Mouse (Mus musculus) left cerebral cortex, postnatal 14 days (tissue): ENCODE data around the gene Rabep1. TPM values are rescaled to one million over a fixed set of nuclear protein-coding genes. Genes with fewer than 3 reads are reported as not detected.

ENCODE experiments used
- DNase-seq, 2 experiments: peaks; one replicate each; pipeline ENCODE4 v3.0.0; 2021 to 2022; ENCODE audit warnings: low spot score in 2 of 2, mixed read lengths in 1 of 2
- intact Hi-C: fragments of 180-260 bp; cut with DNase I; formaldehyde crosslinking; loops from one replicate; pipeline ENCODE4 v1.15.1; 2025
- long read RNA-seq, 2 experiments: library from polyadenylated mRNA; stranded (forward); transcript quantifications; one replicate each; pipeline ENCODE4 v2.0.0; 2021
- total RNA-seq, 2 experiments: library from RNA; stranded (reverse); gene quantifications; 2 replicates each; pipeline ENCODE4 v1.2.3; 2021

Rabep1 gene
- 100 to 1,000 TPM; 110 to 118 TPM for total RNA-seq
- long read RNA-seq, experiment 1, full-length matches to known transcripts = 41 of 79 reads
- long read RNA-seq, experiment 1, partial matches to known transcripts = 10 of 79 reads
- long read RNA-seq, experiment 1, other reads (novel, unspliced or antisense) = 28 of 79 reads
- long read RNA-seq, experiment 2, full-length matches to known transcripts = 38 of 74 reads
- long read RNA-seq, experiment 2, partial matches to known transcripts = 14 of 74 reads
- long read RNA-seq, experiment 2, other reads (novel, unspliced or antisense) = 22 of 74 reads

DNA sequence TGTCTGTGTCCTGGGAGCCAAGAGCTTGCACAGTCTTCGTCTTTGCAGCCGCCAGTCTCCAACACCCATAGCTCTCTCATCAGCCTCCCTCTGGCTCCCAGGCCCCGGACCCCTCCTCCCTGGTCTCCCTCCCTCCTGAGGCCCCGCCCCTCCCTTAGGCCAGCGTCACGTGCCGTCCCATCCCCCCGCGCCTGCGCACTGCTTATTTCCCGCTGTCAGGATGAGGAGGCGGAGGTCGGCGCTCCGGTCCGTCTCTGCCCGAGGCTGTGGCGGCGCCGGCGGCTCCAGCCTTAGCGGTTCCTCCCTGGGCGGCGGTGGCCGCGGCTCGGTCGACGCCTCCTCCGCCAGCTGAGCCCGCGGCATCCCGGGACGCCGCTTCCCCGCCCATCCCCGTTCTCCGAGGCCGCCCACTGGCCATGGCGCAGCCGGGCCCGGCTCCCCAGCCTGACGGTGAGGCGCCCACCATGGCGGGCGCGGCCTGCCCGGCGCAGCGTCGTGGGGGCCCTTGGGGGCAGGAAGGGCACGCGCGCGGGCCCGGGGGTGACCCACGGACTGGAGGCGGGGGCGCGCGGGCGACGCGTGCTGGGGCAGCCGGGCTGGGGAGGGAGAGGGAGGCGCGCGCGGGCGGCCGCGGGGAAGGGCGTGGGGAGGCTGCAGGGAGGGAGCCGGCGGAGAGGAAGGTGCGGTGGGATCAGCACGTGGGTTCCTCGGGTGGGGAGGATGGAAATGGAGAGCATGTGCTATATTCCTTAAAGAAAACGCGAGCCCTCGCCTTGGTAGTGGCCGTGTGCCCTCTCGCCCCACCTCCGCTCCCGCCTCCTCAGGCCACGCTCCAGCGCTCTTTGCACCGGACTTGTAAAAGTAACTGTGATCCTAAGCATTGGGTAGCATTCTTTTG is at the start of gene Rabep1:
Gene Rabep1, plus strand, starts transcription at position 220 of the 898 bp plus-strand sequence.
- intact Hi-C loops = no loop called here
- peak; percentile 93 to 96 for DNase-seq

DNA sequence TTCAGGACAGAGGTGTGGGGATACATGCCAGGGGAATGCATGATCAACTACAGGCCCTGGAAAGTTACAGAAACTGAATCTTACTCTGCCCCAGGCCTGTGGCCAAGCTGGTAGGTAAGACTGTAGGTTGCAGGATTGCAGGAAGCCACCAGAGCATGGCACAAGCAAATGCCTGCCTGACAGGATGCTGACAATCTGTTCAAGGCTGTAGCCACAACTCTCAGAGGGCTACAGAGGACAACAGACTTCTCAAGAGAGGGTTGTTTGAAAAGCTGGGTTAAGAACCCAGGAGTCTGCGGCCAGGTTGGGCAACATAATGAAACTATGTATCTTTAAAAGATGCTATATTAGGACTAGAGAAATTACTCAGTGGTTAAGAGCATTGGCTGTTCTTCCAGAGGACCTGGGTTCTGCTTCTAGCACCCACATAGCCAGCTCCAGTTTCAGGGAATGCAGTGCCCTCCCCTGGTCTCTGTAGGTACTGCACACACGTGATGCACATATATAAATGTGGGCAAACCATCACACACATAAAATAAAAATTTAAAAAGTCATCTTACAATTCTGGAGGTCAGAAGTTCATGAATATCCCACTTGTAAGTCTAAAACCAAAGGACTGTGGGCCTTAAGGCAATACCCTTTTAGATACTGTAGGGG is 42.2 kb upstream of the Rabep1 start:
- intact Hi-C loops = no loop called here
- no peak for DNase-seq

DNA sequence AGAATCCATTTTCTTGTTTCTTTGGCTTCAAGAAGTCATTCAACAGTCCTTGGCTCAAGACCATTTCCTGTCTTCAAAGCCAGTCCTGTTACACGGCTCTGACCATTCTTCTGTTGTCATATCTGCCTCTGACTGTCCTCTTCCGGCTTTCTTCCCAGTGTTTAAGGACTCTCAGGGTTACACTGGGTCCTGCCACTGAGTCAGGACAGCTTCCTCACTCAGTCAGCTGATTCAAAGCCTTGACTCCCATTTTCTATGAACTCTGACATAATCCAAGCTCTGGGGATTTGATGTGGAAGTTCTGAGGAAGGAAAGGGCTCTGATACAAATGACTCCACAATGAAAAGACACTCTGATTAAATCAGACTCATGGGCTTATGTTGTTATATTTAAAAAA is 41.7 kb upstream of the Rabep1 start:
- intact Hi-C loops = no loop called here

DNA sequence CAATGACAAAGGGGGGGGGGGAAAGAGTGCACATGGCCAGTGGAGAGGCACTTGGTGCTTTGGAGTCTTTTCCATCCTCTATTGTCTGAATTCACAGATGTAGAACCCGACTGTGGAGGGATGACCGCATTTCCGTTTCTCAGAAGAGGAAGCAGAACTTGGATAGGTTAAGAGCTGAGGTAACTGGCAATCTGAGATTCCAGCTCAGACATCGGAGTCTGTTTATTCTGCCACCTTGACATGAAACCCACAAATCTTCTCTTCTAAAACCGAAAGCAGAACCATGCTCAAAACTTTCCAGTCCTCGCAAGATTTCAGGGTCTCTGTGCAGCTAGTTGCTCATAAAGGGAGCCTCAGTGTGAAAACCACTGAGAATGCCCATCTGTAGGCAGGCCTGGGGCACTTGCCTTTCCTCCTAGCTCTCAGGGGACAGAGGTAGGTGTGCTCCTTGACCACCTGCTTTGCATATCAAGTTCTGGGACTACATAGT is 40.8 kb upstream of the Rabep1 start:
- intact Hi-C loops = no loop called here
- DNase-seq = no peak

More for the DNA sequence above, 41.7 kb upstream of the Rabep1 start:
- DNase-seq = no peak

GRCm38 (mm10) chr11:70804395-70804794 is 40.2 kb upstream of the Rabep1 start:
- intact Hi-C loops = no loop called here
- DNase-seq = no peak

- intact Hi-C loops = no loop called here
- no peak for DNase-seq
Observed at GRCm38 (mm10) chr11:70805641-70806175, 38.9 kb upstream of the Rabep1 start.

- no peak for DNase-seq
- intact Hi-C loops = no loop called here
Observed at GRCm38 (mm10) chr11:70806697-70807096, 37.9 kb upstream of the Rabep1 start.

DNA sequence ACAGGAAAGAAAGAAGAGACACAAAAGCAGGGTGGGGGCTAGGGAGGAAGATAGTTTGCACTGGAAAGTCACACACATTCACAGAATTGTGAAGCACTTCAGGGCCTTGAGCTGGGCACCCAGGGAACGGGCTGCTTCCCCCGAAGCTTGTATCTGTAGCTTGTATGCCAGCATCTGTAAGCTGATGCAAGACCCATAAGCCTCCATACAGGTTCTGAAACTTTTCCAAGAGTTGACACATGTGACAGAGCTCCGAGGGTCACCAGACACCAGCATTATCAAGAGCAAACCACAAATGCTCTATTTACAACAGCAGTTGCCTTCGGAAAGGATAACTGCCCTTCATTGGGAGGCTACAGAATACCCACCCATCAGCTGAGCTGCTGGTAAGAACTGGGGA is 36.9 kb upstream of the Rabep1 start:
- intact Hi-C loops = no loop called here
- no peak for DNase-seq

- intact Hi-C loops = no loop called here
- DNase-seq = no peak
Observed at GRCm38 (mm10) chr11:70808101-70808500, 36.5 kb upstream of the Rabep1 start.

- no peak for DNase-seq
- intact Hi-C loops = no loop called here
Observed at GRCm38 (mm10) chr11:70809011-70809410, 35.6 kb upstream of the Rabep1 start.

DNA sequence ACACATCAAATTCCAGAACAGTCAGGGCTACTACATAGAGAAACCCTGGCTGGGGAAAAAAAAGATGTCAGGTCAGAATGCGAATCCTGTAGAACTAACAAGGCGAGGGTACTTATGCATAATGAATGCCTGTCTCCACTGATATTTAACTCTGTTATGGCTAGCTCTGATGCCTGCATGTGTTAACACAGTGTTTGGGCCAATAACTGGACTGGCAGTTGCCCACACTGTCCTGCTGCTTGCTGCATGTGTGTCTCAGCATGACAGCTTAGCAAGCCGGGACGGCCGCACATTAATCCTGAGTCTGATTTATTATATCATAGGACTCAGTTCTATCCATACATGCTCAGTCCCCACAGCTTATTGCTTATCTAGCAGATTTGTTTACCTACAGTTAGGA is 33.5 kb upstream of the Rabep1 start:
- DNase-seq = no peak
- intact Hi-C loops = no loop called here

- DNase-seq = no peak
- intact Hi-C loops = no loop called here
Observed at GRCm38 (mm10) chr11:70811471-70812240, 32.9 kb upstream of the Rabep1 start.

GRCm38 (mm10) chr11:70812365-70812764 is 32.2 kb upstream of the Rabep1 start, which contains the start of gene Scimp:
Gene Scimp (minus strand): TSS chr11:70812586.
- intact Hi-C loops = no loop called here
- DNase-seq = no peak

GRCm38 (mm10) chr11:70815071-70815470 is 29.5 kb upstream of the Rabep1 start:
- DNase-seq = no peak
- intact Hi-C loops = loop anchor here (1.0 kb wide), 1 partner anchor 37 kb away; no protein-coding TSS in a partner anchor

GRCm38 (mm10) chr11:70815498-70816078 is 29.0 kb upstream of the Rabep1 start:
- peak; percentile 74 to 77 for DNase-seq
- intact Hi-C loops = loop anchor here (1.0 kb wide), 1 partner anchor 37 kb away; no protein-coding TSS in a partner anchor

DNA sequence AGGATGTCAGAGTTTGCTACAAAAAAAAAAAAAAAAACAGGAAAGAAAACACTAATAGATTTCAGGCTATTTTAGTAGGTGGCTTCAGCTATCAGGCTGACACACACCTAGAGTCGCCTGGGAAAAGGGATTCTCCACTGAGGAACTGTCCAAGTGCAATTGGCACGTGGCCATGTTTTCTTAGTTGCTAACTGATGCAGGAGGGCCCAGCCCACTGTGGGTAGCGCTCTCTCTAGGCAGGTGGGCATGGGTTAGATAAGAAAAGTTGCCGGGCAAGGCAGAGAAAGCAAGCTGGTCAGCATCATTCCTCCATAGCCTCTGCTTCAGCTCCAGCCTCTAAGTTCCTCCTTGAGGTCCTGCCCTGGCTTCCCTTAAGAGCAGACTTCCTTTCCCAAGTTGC is 27.8 kb upstream of the Rabep1 start:
- intact Hi-C loops = no loop called here
- DNase-seq = no peak

DNA sequence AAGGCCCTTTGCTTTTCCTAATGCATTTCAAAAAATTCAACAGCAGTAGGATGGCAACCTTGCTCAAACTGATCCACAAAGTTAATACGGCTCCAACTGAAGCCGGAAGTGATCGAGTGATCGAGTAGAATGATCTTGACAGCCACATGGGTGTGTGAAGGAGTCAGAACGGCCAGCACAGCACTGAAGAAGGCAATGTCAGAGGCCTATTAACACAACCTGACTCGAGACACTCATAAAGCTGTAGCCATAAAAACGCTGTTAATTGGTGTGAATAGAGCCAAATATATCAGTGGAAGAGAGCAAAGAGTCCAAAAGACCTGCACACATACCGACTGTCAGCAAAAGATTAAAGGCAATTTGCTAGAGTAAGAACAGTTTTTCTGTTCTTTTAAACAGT is 24.5 kb upstream of the Rabep1 start:
- no peak for DNase-seq
- intact Hi-C loops = no loop called here

DNA sequence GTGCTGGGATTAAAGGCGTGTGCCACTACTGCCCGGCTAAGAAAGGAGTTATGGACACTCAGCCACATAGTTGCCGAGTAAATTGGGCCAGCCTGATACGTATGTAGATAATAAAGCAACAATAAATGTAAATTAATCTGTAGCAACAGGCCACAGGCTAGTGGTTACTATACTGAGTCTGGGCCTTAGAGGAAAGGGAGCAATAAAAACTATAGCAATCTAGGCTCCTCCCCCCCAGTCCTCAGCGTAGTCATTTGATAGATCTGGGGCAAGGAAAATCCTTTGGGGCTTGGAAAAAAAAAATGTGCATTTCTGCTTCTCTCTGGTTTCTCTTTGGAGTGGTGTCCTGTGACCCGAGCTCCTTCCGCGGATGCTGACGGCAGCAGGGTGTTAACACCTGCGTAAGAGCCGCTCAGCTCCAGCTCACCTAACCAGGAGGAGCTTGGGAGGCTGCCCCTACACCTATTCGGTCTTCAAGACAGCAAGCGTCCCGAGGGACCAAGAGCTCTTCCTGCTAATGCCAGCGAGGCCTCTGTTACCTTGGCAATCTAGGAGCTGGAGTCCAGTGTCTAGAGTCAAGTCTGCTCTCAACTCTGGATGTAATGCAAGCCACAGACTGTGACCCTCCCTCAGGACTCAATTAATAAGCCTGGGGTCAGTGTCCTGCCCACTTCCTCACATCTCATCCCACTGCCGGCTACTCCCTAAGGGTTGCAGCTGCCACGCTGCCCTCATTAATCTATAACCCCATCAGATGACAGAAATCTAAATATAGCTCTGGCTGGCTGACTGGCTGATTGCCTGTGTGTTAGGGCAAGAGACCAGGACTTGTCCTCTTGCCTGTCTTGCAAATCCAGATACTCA is 22.6 kb upstream of the Rabep1 start:
- no peak for DNase-seq
- intact Hi-C loops = no loop called here
